Mouse (Mus musculus): Measurements from ENCODE around the gene Sorbs1.
"Not testable (repeated sequence)": the region's sequence is repeated elsewhere in the genome, so short reads cannot be mapped to it uniquely, and the experiment has no call there.

The Sorbs1 gene

DNA sequence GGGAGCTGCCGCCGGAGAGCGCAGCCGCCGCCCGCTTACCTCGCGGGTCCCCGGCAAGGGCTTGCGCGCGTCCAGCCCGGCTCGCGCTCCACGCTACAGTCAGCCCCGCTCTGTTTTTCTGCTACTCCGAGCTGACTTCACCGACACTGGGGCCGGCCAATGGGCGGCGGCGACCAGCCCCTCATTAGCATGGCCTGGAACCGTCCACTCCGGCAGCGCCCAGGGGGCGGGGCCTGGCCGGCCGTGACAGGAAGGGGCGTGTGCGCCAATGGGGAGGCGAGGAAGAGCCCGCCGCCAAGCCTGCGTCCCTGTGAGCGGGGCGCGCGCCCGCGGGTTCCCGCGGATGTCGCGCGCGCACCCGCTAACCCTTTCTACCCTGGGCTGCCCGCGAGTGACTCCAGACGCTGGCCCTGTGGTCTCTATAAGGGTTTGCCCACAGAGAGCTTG lies at the start of gene Sorbs1:
Gene Sorbs1, minus strand, starts transcription at position 148 of the 447 bp plus-strand sequence.
- DNase-seq (ENCODE audit: low spot score in 2 of 2) = peak; percentile 92 to 96

DNA sequence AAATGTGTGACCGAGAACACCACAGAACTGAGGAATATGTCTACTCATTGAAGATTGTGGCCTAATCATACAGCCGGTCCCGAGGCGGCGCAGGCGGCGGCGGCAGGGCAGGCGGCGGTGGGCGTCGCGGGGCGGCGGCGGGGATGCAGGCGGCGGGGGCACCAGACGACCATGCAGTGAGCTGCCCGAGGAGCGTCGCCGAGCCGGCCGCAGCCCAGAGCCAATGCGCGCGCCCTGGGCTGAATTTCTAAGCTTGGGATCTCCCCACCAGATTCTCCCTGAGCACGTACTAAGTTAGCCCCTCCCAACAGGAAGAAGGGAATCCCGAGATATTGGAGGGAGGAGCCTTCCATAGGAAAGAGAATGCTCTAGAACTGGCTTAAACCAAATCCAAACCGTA lies 47.9 kb upstream of the Sorbs1 start:
- not testable (repeated sequence) for DNase-seq (ENCODE audit: low spot score in 2 of 2)

- DNase-seq (ENCODE audit: low spot score in 2 of 2) = no peak
Observed at GRCm38 (mm10) chr19:40556029-40556428, 42.5 kb upstream of the Sorbs1 start.

DNA sequence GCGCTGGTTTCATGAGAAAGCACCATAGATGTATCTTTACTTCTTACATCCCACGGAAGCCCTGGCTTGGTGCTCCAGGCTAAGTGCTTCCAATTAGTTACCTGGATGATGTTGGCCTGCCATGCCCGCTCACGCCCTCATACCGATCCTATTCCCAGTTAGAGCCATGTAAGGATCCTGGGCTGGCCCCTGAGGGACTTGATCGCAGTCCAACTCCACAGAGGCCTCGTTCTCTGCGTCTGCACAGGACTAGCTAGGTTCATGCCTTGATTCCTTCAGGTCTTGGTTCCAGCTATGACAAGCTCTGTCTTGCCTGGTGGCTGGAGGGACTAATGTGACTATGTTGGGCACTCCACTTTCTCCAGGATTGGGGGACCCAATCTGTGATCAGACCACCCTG lies 41.6 kb upstream of the Sorbs1 start:
- no peak for DNase-seq (ENCODE audit: low spot score in 2 of 2)

DNA sequence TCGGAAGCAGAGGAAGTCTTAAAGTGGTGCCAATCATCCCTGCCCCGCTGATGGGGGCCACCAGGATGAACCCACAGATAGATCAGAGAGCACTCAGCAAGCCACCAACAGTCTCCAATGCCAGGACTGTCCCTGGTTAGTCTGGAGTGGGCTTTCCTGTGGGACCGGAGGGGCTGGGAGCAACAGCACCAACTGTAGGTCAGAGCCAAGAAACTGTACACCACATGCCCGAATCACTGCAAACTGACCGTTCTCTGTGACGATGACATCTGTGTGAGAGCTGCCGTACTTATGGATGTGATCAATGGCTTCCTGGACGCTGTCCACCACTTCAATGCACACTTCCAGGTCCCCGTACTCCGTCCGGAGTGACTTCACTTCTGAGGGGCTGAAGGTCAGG lies 40.8 kb upstream of the Sorbs1 start:
- no peak for DNase-seq (ENCODE audit: low spot score in 2 of 2)

DNA sequence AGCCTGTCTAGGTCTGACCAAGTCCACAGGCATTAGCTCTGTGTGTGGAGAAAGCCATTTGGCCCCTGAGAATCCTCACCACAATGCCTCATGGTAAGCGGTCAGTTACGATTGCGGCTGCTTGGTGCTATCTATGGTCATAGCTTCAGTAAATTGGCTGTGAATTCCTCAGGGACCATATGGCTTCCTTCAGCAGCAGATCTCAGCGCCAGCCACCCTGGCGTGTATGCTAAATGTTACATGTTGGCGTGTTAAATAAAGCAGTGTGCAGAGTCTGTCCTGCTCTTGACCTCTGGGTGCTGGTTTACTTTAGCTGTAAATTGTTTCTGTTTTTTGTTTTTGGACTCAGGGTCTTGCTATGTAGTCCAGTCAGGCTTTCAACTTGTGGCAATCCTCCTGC lies 40.3 kb upstream of the Sorbs1 start:
- DNase-seq (ENCODE audit: low spot score in 2 of 2) = no peak

- no peak for DNase-seq (ENCODE audit: low spot score in 2 of 2)
Observed at GRCm38 (mm10) chr19:40553014-40553789, 39.6 kb upstream of the Sorbs1 start.

DNA sequence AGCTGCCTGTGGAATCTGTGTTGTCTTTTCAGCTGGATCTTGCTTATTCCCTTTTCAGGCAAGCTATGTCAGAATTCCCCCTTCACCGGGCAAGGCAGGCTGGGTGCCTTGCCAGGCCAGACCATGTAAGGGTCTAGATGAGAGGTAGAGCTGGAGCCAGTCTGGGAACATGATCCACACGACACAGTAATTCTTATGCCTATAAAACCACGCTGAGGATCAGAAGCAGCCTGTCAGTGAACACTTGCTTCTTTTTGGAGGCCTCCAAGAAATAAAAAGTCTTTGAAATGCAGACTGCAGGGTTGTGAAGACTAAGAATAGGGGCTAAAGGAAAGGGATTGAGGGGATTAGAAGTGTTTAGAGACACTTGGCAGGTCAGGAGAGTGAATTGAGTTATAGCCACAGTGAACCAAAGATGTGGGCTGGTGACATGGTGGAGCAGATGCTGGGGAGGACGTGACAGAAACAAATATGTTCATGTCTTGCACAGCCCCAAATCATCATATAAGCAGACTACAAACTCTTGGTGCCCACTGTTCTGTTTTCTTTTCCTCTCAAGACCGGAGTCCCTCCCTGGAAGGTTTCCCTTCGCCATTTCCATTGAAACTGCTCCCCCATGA lies 36.0 kb upstream of the Sorbs1 start:
- no peak for DNase-seq (ENCODE audit: low spot score in 2 of 2)

- no peak for DNase-seq (ENCODE audit: low spot score in 2 of 2)
Observed at GRCm38 (mm10) chr19:40548796-40549515, 35.4 kb upstream of the Sorbs1 start.

- no peak for DNase-seq (ENCODE audit: low spot score in 2 of 2)
Observed at GRCm38 (mm10) chr19:40548386-40548785, 34.8 kb upstream of the Sorbs1 start.

DNA sequence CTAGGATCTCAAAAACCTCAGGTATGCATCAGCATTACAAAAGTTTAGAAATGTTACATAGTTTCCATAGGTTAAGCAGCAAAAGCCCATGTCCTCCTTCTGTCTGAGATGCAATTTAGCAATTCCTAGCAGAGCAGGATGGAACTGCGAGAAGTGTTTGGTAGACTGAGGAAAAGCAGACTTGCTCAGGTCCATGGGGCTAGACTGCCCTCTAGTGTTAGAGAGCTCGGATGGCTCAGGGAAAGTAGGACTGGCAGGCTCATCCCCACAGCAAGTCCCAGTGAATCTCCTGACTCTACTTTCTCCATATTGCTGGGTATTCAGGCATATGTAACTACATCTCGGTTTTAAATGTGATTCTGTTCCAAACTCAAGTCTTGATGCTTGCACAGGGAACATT lies 31.3 kb upstream of the Sorbs1 start:
- peak in 1 of 2 experiments; percentile 61 for DNase-seq (ENCODE audit: low spot score in 2 of 2)

- no peak for DNase-seq (ENCODE audit: low spot score in 2 of 2)
Observed at GRCm38 (mm10) chr19:40542776-40543175, 29.2 kb upstream of the Sorbs1 start.

DNA sequence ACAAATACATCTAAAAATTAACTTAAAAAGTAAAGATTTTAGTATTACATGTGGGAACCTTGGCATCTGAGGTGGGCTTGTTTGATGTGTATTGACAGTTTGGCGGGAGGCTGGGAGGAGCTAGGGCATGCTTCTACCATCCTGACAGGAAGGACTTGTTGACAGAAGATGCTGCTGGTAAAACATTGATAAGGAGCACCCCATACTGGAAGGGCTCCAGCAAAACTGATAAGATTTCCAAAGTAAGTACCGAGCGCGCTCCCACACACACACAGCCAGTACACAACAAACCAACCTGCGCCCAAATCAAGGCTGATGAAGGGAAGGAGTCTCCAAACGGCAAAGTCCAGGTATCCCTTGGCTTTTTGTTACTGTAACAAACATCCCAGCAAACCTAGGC lies 22.9 kb upstream of the Sorbs1 start:
- DNase-seq (ENCODE audit: low spot score in 2 of 2) = no peak

- DNase-seq (ENCODE audit: low spot score in 2 of 2) = no peak
Observed at GRCm38 (mm10) chr19:40532525-40532924, 18.9 kb upstream of the Sorbs1 start.

- no peak for DNase-seq (ENCODE audit: low spot score in 2 of 2)
Observed at GRCm38 (mm10) chr19:40530323-40530722, 16.7 kb upstream of the Sorbs1 start.

DNA sequence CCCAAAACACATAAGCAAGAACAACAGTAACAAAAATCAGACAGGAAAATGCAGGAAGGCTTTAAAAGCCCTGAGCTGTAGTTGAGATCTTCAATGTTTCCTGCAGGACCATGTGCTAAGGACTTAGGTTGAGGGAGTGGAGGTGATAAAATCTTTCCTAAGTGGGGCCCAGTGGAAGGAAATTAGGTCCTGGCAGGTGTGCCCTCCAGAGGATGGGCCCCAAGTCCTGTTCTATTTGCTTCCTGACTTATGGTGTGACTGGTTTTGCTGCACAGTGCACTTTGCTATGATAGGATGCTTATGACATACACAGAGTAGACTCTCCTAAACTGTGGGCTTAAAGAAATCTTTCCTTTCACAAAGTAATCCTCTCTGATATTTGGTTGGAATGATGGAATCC lies 14.7 kb upstream of the Sorbs1 start:
- no peak for DNase-seq (ENCODE audit: low spot score in 2 of 2)

GRCm38 (mm10) chr19:40526367-40527014 lies 12.9 kb upstream of the Sorbs1 start:
- no peak for DNase-seq (ENCODE audit: low spot score in 2 of 2)

DNA sequence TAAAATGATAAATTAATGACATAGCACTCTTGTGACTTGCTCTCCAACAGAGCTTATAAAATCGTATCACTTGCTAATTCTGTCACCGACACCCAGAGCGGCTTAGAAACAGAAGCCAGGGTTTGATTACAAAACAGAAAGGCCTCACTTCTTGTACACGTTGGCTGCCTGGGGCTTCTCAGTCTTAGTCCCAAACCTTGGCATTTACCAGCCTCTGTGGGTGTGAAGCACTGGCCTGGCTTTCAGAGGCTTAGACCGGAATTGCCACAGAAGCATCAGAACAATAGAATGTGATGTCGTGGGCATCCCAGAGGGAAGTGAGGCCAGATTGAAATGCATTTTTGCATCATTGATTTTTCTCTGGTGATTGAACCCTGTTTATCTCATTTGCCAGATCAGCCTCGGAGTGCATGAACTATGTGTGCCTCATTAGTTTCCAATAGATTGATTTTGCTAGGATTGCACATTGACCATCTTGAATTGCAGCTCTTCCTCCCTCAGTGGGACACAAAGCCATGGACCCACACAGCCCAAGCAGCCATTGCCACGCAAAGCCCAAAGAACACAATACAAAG lies 9.9 kb upstream of the Sorbs1 start:
- no peak for DNase-seq (ENCODE audit: low spot score in 2 of 2)

DNA sequence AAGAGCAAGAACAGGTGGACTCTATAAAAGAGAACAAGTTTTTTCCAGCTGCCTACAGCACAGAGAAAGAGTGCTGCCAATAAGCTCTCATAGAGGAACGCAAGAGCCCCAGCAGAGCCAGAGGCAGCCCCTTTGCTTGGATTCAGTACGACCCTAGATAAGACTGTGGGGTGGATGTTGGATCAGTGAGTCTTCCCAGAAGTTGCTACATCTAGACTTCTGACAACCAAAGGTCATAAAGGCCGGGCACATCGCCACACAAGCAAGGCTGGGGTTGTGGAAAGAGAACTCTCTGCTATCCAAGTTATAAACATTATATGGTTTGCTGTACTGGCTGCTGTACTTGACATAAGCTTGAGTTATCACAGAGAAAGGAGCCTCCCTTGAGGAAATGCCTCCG lies 6.8 kb upstream of the Sorbs1 start:
- no peak for DNase-seq (ENCODE audit: low spot score in 2 of 2)

DNA sequence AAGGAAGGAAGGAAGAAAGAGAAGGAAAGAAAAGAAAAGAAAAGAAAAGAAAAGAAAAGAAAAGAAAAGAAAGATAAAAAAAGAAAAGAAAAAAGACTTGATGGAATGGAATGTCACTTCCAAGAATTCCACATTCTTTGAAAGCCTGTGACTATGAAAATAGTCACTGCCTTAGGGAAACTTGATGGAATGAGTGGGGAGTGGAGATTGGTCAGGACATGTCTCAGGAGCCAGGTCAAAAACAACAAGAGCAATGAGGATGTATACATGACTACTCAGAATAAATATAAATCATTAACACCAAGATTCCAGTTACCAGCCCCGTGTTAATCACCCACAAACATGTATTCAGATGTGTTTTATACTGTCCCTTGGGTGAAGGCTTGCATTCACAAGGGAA lies 5.1 kb upstream of the Sorbs1 start:
- no peak for DNase-seq (ENCODE audit: low spot score in 2 of 2)

GRCm38 (mm10) chr19:40515596-40515995 lies 2.0 kb upstream of the Sorbs1 start:
- no peak for DNase-seq (ENCODE audit: low spot score in 2 of 2)

DNA sequence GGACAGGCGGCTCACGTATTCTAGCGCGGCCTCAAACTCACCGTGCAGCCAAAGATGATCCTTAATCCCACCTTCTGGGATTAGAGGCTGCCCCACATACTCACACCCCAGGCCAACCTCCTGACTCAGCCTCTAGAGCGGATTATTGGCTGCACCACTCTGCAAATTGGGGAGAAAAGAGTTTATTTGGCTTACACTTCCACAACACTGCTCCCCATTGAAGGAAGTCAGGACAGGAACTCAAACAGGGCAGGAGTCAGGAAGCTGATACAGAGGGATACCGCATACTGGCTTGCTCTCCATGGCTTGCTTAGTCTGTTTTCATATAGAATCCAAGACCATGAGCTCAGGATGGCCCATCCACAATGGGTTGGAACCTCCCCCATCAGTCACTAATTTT lies 797 bp upstream of the Sorbs1 start:
- DNase-seq (ENCODE audit: low spot score in 2 of 2) = no peak
